ENCODE assay signal across 8 mouse cellular contexts in genomic region chr19:5847306-5847796, GRCm38 (mm10). TPM values are rescaled to one million over a fixed set of nuclear protein-coding genes. Genes with fewer than 3 reads are reported as not detected.
A peak's percentile ranks its signal among the peaks of the same experiment; 100 is the strongest.
DNase-seq lines count a peak whose midpoint lies in the region; ATAC-seq and TF ChIP-seq lines count a peak whose summit lies in the region.

No protein-coding gene starts in this region.

- intact Hi-C loops in gastrocnemius, adult 2 months (cut with DNase I), result no loop called here

- no peaks in the 10 kb centered on the region for H3K9me3 ChIP-seq in forebrain, embryonic 11.5 days (ENCODE audit: control insufficient read depth, low read length)

- H3K4me1 ChIP-seq in forebrain, embryonic 11.5 days (replicated peaks; ENCODE audit: control insufficient read depth, insufficient read depth, low read length), result peaks cover 55% of the 10 kb centered on the region

- H3K36me3 ChIP-seq in forebrain, embryonic 11.5 days (ENCODE audit: control insufficient read depth, insufficient read depth, low read length), result no peaks in the 10 kb centered on the region

- no peaks in the 10 kb centered on the region for H3K27me3 ChIP-seq in forebrain, embryonic 11.5 days (ENCODE audit: control insufficient read depth, insufficient read depth, low read length)

- H3K4me2 ChIP-seq in forebrain, embryonic 11.5 days (ENCODE audit: low read depth, low read length, severe bottlenecking), result peak overlapping the region; percentile 54

- peak overlapping the region; percentile 37 for H3K9ac ChIP-seq in forebrain, embryonic 11.5 days (ENCODE audit: low read length)

- TF ChIP-seq CTCF in gastrocnemius, adult 2 months (IDR thresholded peaks at IDR 0.05), result no peak

- ATAC-seq in forebrain, embryonic 11.5 days (replicated peaks; ENCODE audit: low FRiP score), result no peak
- no peak for ATAC-seq in CD4-positive, CD25-positive, alpha-beta regulatory T cell, adult 4 months

- peak overlapping the region; percentile 98 for H3K27ac ChIP-seq in gastrocnemius, adult 2 months
- peak overlapping the region; percentile 97 for H3K27ac ChIP-seq in forebrain, embryonic 11.5 days (ENCODE audit: low read depth, low read length)

- WGBS in forebrain, embryonic 11.5 days, result 38% methylated on average over 4 of the region's 4 CpGs

- H3K4me3 ChIP-seq in gastrocnemius, adult 2 months, result peak overlapping the region; percentile 94
- no peak overlapping the region for H3K4me3 ChIP-seq in forebrain, embryonic 11.5 days (ENCODE audit: low read depth, low read length)

- peak; percentile 70 for DNase-seq in gastrocnemius, adult 2 months
- no peak for DNase-seq in gastrocnemius, adult 8-10 months (ENCODE audit: low spot score in 2 of 2)
- peak; percentile 25 for DNase-seq in adrenal gland, adult 8-10 months
- DNase-seq in forebrain, embryonic 11.5 days (ENCODE audit: low spot score), result no peak
- peak; percentile 79 for DNase-seq in kidney, adult 18-20 months
- peak; percentile 34 for DNase-seq in lung, postnatal 25 days (ENCODE audit: low spot score)
- no peak for DNase-seq in T-cell, adult 2 months (ENCODE audit: low spot score)

RNA-seq across cellular contexts. Expression of gene Frmd8, which starts 27.7 kb away (rescaled TPM):
- total RNA-seq in gastrocnemius, adult 2 months (2021), result 1 to 10 TPM; 3.4 to 4.0 TPM
- 1 to 10 TPM; 2.7 to 4.5 (median 3.0) TPM for total RNA-seq in gastrocnemius, adult 8-10 months (2022)
- 10 to 100 TPM; 47.6 to 55.2 (median 53.4) TPM for total RNA-seq in adrenal gland, adult 8-10 months (2022)
- polyA plus RNA-seq in forebrain, embryonic 11.5 days (2014; fragmentation: Nextera tagmentation; extraction: Ambion mirVana), result 20.4 and 24.5 TPM in 2 replicates
- polyA plus RNA-seq in CD4-positive, CD25-positive, alpha-beta regulatory T cell, adult 4 months (2017; shearing (Covaris generic)), result 10 to 100 TPM; 62.6 to 85.3 TPM

RNA-seq across cellular contexts. Expression of gene Slc25a45, which starts 30.3 kb away (rescaled TPM):
- under 1 TPM; 0.79 to 0.84 TPM for total RNA-seq in gastrocnemius, adult 2 months (2021)
- total RNA-seq in gastrocnemius, adult 8-10 months (2022), result 1 to 10 TPM in 3 of 4 experiments, under 1 TPM in 1; 0.80 to 1.3 (median 1.1) TPM
- total RNA-seq in adrenal gland, adult 8-10 months (2022), result 10 to 100 TPM; 12.8 to 21.7 (median 17.5) TPM
- 0.90 and 1.1 TPM in 2 replicates for polyA plus RNA-seq in forebrain, embryonic 11.5 days (2014; fragmentation: Nextera tagmentation; extraction: Ambion mirVana)
- polyA plus RNA-seq in CD4-positive, CD25-positive, alpha-beta regulatory T cell, adult 4 months (2017; shearing (Covaris generic)), result 10 to 100 TPM; 51.6 to 73.7 TPM

RNA-seq across cellular contexts. Expression of gene Tigd3, which starts 46.6 kb away (rescaled TPM):
- total RNA-seq in gastrocnemius, adult 2 months (2021), result under 1 TPM; 0.10 to 0.20 TPM
- total RNA-seq in gastrocnemius, adult 8-10 months (2022), result under 1 TPM; 0.12 to 0.34 (median 0.26) TPM
- total RNA-seq in adrenal gland, adult 8-10 months (2022), result 1 to 10 TPM in 3 of 4 experiments, under 1 TPM in 1; 0.93 to 3.5 (median 1.6) TPM
- 10.1 and 10.7 TPM in 2 replicates for polyA plus RNA-seq in forebrain, embryonic 11.5 days (2014; fragmentation: Nextera tagmentation; extraction: Ambion mirVana)
- polyA plus RNA-seq in CD4-positive, CD25-positive, alpha-beta regulatory T cell, adult 4 months (2017; shearing (Covaris generic)), result under 1 TPM; 0.51 to 0.84 TPM

Comparison
In these comparisons a context has a peak if more than half of its experiments do, and no peak if none do; other contexts are left out.
1. DNase-seq: peak in gastrocnemius, adult 2 months (single experiment), adrenal gland, adult 8-10 months (single experiment), kidney, adult 18-20 months (single experiment) and lung, postnatal 25 days (single experiment); none in gastrocnemius, adult 8-10 months (0 of 2), forebrain, embryonic 11.5 days (single experiment) and T-cell, adult 2 months (single experiment).
2. RNA of gene Frmd8, which starts 27.7 kb away (total RNA-seq): 47.6 to 55.2 TPM in adrenal gland, adult 8-10 months; 3.4 to 4.0 TPM in gastrocnemius, adult 2 months and 2.7 to 4.5 TPM in gastrocnemius, adult 8-10 months; every median in the first group is over 4 times any median in the second.
3. RNA of gene Slc25a45, which starts 30.3 kb away (total RNA-seq): 12.8 to 21.7 TPM in adrenal gland, adult 8-10 months; 0.80 to 1.3 TPM in gastrocnemius, adult 8-10 months and 0.79 to 0.84 TPM in gastrocnemius, adult 2 months; every median in the first group is over 4 times any median in the second.